Mouse (Mus musculus) adipocyte (in vitro differentiated cells): ENCODE measurements around the gene Zbed5.
"Not testable (repeated sequence)": the region's sequence is repeated elsewhere in the genome, so short reads cannot be mapped to it uniquely, and the experiment has no call there.

ENCODE experiments used
- DNase-seq: peaks from one replicate; pipeline ENCODE4 v3.0.0-alpha.2; 2016; ENCODE audit warnings: low spot score

Gene Zbed5

GRCm38 (mm10) chr5:129908242-129908965, 12.9 kb downstream of the Zbed5 start, which contains the start of gene Nupr1l:
TSS of gene Nupr1l (plus strand) at chr5:129908540.
- DNase-seq, result peak; percentile 75

DNA sequence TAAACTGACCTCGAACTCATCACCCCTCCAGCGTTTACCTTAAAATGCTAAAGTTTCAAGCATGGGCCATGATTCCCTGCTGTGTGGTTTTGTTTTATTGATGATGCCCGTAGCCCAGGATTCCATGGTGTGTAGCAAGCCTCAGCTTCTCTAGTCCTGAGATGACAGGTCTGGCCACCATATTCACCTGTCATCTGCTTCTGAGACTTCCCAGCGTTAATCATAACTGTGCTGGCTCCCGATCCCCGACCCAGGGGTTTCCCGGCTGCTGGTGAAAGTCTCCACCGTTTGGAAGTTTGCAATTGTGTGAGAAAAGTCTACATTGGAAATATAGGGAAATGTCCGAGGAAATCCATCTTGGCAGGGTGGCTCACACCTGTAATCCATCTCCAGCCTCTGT, 13.6 kb downstream of the Zbed5 start:
- no peak for DNase-seq

DNA sequence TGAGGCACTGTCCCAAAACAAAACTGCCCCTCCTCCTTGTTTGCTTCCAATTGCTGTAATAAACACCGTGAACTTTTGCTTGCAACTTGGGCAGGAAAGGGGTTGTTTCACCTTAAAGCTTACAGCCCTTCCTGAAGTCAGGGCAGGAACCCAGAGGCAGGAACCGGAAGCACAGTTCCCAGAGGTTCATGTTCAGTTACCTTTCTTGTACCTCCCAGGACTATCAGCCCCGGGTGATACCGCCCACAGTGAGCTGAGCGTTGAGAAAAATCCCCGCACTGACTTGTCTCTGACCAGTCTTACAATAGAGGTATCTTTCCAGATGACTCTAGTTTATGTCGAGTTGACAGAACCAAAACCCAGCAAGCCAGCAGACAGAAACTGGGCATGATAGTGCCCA, 14.1 kb downstream of the Zbed5 start:
- DNase-seq, result no peak

GRCm38 (mm10) chr5:129914024-129914423, 18.5 kb downstream of the Zbed5 start:
- DNase-seq, result peak; percentile 39

GRCm38 (mm10) chr5:129915491-129915890, 20.0 kb downstream of the Zbed5 start:
- DNase-seq, result not testable (repeated sequence)

DNA sequence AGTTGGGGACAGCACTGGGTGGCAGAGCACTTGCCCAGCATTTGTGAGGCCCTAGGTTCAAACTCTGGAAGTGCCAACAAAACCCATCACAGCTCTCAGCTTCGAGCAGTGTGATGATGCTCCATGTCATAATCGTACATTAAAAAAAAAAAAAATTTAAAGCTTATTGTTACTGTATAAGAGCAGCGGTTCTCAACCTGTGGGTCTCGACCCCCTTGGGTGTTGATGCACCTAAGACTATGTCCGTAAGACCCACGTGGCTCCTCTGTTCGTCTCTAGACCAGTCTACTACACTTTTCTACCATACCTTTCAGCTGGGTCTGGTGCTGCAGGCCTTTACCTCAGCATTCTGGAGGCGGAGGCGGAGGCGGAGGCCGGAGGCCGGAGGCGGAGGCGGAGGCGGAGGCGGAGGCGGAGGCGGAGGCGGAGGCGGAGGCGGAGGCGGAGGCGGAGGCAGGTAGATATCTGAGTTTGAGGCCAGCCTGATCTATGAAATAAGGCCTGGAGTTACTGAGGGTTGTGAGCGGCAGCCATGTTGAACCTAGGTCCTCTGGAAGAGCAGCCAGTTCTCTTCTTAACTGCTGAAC, 22.6 kb downstream of the Zbed5 start:
- DNase-seq, result no peak

GRCm38 (mm10) chr5:129918752-129919151, 23.2 kb downstream of the Zbed5 start:
- no peak for DNase-seq

DNA sequence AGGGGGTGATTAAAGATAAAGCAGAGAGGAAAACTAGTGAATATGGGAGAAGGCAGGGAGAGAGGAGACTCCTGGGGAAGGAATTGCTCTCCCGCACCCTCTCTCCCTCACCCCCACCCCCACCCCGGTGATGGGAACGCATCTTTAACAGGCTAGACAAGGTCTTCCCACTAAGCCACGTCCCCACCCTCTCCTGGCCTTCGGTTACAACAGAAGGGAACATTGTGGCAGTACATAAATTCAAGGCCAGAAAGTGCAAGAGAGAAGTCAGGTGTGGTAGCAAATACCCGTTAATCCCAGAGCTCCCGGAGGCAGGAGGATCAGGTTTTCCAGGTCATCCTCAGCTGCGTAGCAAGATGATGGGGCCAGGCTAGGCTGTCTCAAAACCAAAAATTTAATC, 23.8 kb downstream of the Zbed5 start:
- DNase-seq, result no peak

- DNase-seq, result no peak
Measured at GRCm38 (mm10) chr5:129921972-129922371, 26.4 kb downstream of the Zbed5 start.

GRCm38 (mm10) chr5:129924820-129925452, 29.4 kb downstream of the Zbed5 start:
- no peak for DNase-seq

- DNase-seq, result no peak
Measured at GRCm38 (mm10) chr5:129925933-129926332, 30.4 kb downstream of the Zbed5 start.

DNA sequence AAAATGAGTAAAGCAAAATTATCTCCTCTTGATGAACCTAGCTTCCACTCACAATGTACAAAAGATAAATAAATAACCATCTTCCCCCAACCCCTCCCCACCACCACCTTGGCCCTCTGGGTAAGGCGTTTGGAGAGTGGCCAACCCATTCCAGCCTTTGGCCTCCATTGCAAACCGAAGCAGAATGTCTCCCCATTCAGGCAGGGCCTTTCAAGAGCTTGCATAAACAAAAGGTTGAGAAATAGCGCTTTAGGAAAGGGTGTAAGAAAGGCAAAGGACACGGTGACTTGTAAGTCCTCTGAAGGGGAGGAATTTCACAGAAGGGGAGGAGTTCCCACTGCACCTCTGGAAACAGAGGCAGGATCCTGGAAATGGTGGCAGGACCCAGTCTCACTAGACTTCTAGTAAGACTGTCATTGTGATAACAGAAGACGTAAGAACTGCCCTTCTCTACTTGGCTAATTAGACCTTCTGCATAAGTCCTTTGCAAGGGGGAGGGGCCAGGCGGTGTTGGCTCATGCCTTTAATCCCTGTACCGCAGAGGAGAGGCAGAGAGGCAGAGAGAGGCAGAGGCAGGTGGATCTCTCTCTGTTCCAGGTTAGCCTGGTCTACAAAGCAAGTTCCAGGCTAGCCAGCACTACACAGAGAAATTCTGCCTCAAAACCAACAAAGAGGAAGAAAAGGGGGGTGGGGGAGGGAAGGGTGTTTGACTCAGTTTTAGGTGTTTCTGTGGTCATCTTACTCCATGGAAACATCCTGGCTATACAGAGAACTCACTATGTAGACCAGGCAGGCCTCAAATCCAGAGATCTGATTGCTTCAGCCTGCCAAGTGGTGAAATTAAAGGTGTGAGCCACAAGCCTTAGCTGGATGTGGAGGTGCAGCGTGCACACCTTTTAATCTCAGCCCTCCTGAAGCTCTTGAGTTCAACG, 34.7 kb downstream of the Zbed5 start:
- peak; percentile 92 for DNase-seq

- no peak for DNase-seq
Measured at GRCm38 (mm10) chr5:129936941-129937340, 41.4 kb downstream of the Zbed5 start.

DNA sequence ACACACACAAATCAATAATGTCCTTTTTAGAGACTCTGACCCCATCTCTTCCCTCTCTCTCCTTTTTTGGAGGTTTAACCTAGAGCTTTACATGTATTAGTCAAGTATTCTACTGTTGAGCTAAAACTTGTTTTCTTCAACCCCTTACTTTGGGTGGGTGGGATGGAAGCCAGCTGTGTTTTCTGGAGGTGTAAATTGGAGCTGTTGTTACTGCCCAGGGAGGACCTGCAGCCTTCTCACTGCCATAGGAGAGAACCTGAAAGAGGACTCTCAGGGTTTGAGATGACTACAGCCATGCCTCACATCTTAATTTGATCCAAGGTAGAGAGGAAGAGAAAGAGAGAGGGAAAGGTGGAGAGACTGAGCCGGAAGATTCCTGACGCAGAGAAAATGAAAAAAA, 44.8 kb downstream of the Zbed5 start:
- no peak for DNase-seq

DNA sequence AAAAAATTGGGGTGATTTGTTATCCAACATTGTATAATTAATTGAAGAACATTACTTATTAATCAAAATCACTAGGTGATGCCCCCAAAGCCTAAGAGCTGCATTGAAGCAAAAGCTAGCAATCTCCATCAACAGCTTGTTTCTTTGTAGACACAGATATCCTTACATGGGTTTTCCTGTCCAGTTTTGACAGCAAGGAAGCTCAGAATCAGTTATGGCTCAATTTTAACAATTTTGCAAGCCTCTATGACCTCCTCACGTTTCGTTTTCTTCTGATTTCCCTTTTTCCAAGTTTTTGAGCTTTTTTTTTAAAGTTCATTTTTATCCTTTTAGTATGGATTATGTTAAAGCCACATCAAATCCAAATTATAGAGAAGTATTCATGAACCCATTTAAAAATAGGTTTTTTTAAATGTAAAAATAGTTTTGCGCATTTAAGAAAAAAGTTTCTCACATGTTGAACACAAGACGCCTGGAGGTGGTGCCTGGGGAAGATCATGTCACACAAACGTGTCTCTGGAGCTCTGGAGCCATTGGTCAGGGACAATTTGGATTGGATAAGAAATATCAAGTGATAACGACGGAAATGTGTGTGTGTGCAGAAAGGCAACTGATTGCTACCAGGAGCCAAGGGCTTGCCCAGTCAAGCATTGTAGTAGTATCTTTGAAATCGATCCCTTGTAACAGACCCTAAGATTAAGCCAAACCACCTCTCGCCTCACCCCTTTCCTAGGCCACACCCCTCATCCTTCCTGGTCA, 45.4 kb downstream of the Zbed5 start:
- no peak for DNase-seq

GRCm38 (mm10) chr5:129941495-129942045, 46.0 kb downstream of the Zbed5 start, which contains the start of gene Vkorc1l1:
TSS of gene Vkorc1l1 (plus strand) at chr5:129941970.
- peak; percentile 99 for DNase-seq

- peak; percentile 40 for DNase-seq
Measured at GRCm38 (mm10) chr5:129942073-129942939, 46.8 kb downstream of the Zbed5 start.

- DNase-seq, result no peak
Measured at GRCm38 (mm10) chr5:129943402-129943801, 47.9 kb downstream of the Zbed5 start.

GRCm38 (mm10) chr5:129947528-129948033, 52.1 kb downstream of the Zbed5 start:
- DNase-seq, result no peak

DNA sequence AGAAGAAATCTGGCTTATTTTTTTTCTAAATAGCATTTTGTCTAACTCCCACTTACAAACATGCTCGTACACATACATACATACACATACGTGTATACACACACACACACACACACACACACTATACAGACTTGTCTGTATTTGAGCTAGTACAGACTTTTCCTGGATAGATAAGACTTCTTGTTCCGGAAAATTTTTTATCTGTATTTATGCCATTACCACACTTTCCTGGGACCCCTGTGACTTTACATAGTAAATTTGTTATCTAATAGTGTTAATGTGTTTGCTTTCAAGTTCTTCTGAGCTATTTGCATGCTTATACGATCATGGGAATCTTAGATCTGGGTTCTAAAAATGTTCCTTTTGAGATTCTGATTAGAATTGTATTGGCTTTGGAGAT, 56.6 kb downstream of the Zbed5 start:
- DNase-seq, result no peak
